Mouse (Mus musculus) hindbrain, embryonic 10.5 days (tissue): ENCODE measurements around the gene Serpinb9. TPM values are rescaled to one million over a fixed set of nuclear protein-coding genes. Genes with fewer than 3 reads are reported as not detected.
"Not testable (repeated sequence)": the region's sequence is repeated elsewhere in the genome, so short reads cannot be mapped to it uniquely, and the experiment has no call there.

Experiments
- DNase-seq: peaks from one replicate; pipeline ENCODE4 v3.0.0-alpha.2; 2017; ENCODE audit warnings: low spot score
- H3K27ac ChIP-seq: fragments of 300-500 bp; sonication (generic); 2 replicates; pipeline ENCODE4 v1.5.1; 2016; ENCODE audit warnings: mild to moderate bottlenecking, moderate library complexity
- H3K27me3 ChIP-seq: fragments of 300-500 bp; sonication (generic); 2 replicates; pipeline ENCODE4 v1.6.1; 2016; ENCODE audit warnings: mild to moderate bottlenecking; ENCODE audit not compliant: poor library complexity, insufficient read depth, severe bottlenecking
- H3K36me3 ChIP-seq: fragments of 300-500 bp; sonication (generic); 2 replicates; pipeline ENCODE4 v1.6.1; 2016; ENCODE audit warnings: mild to moderate bottlenecking, moderate library complexity
- H3K4me1 ChIP-seq: fragments of 300-500 bp; sonication (generic); replicated peaks from 2 replicates; pipeline ENCODE4 v1.6.1; 2016; ENCODE audit warnings: mild to moderate bottlenecking
- H3K4me3 ChIP-seq: fragments of 300-500 bp; sonication (generic); 2 replicates; pipeline ENCODE4 v1.5.1; 2016; ENCODE audit warnings: mild to moderate bottlenecking, moderate library complexity
- H3K9me3 ChIP-seq: fragments of 300-500 bp; sonication (generic); 2 replicates; pipeline ENCODE4 v1.6.1; 2016; ENCODE audit warnings: mild to moderate bottlenecking, moderate library complexity
- WGBS: fragments of 180-500 bp; shearing (Covaris S2); methylation state at CpG from one replicate; pipeline ENCODE4 v1.1.7; 2016; 5-methylcytosine and 5-hydroxymethylcytosine counted together
- polyA plus RNA-seq: library from polyadenylated mRNA; unstranded; fragments of >200 nt; fragmentation: Nextera tagmentation; extraction: Ambion mirVana; gene quantifications from 2 replicates; pipeline ENCODE4 v1.2.1, GENCODE M21; 2016

Serpinb9 gene
- polyA plus RNA-seq: 0.75 and 0.84 TPM in 2 replicates

GRCm38 (mm10) chr13:33002950-33003349, at the start of gene Serpinb9:
TSS of gene Serpinb9 (plus strand) at chr13:33003250.
- Histone ChIP-seq H3K27me3 (no peaks in the 10 kb centered on the region), H3K36me3 (no peaks in the 10 kb centered on the region), H3K4me3 (peak within 1 kb of the TSS; percentile 42), H3K27ac (peak within 1 kb of the TSS; percentile 72; the same call in 1 of the 2 replicates), H3K4me1 (peaks cover 16% of the 10 kb centered on the region), H3K9me3 (no peaks in the 10 kb centered on the region)
- no peak for DNase-seq
- 65% methylated on average over 3 of the region's 3 CpGs for WGBS

GRCm38 (mm10) chr13:32956537-32956936, 46.5 kb upstream of the Serpinb9 start:
- H3K4me1 ChIP-seq: no peaks in the 10 kb centered on the region
- no peak overlapping the region for H3K4me3 ChIP-seq
- no peaks in the 10 kb centered on the region for H3K27me3 ChIP-seq
- H3K36me3 ChIP-seq: no peaks in the 10 kb centered on the region
- H3K27ac ChIP-seq: no peak overlapping the region
- WGBS: 77% methylated on average over 4 of the region's 4 CpGs
- no peak for DNase-seq
- H3K9me3 ChIP-seq: 0 out of 2 replicates have a peak, but pooled peaks cover 5% of the 10 kb centered on the region

GRCm38 (mm10) chr13:32957917-32958316, 45.1 kb upstream of the Serpinb9 start:
- no peaks in the 10 kb centered on the region for H3K27me3 ChIP-seq
- H3K27ac ChIP-seq: no peak overlapping the region
- H3K4me3 ChIP-seq: no peak overlapping the region
- no peak for DNase-seq
- 85% methylated on average over 4 of the region's 4 CpGs for WGBS
- 0 out of 2 replicates have a peak, but pooled peaks cover 5% of the 10 kb centered on the region for H3K9me3 ChIP-seq
- H3K36me3 ChIP-seq: no peaks in the 10 kb centered on the region
- H3K4me1 ChIP-seq: no peaks in the 10 kb centered on the region

DNA sequence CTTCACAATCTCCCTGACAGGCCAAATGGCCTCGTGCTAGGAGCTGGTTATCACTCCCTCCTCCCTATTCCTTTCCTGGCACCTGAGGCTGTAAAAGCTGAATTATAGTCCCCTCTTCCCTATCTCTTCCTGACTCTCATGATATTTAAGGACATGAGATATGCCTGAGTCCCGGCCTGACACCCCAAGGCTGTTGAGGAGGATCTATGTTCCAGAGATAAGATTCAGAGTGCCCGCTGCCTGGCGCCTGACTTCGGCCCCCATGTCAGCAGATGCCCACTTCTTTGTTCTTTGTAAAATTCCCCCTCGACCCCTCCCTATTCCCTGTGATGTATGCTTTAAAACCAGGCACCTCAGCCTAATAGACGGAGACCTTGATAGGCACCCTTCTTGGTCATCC, 44.5 kb upstream of the Serpinb9 start:
- WGBS: 89% methylated on average over 7 of the region's 7 CpGs
- DNase-seq, H3K4me1 ChIP-seq: not testable (repeated sequence)

DNA sequence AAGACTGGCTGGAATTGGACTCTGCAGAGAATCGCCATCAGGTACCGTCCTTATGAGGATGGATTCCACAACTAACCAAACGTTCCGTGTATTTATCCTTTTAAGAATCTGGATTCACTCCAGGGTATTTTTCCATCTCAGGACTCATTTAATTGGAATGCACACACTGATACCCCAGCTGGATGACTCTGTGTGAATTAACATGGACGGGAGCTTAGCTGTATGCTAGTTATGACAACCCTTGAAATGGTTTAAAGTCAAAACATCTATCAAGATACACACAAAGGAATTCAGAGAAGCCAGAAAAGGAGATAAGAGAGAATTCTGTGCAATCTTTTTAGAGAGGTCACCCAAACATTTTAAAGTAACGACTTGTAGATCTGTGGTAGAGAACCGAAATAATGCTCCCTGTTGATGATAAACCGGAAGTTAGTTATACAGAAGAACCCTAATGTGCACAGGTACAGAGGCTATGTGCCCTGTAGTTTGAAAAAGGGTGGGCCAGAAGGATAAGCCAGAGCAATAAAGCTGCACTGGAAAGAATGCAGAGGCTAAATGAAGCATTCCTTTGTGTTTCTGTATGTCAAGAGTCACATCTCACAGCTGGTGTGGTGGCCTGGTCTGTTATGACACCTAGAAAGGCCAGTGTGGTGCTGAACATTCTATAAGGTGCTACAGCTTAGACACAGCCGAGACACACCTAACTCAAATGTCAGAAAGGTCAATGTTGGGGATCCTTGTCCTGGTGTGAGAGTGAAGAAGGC, 38.9 kb upstream of the Serpinb9 start:
- no peaks in the 10 kb centered on the region for H3K36me3 ChIP-seq
- no peak overlapping the region for H3K27ac ChIP-seq
- WGBS: 90% methylated on average over 9 of the region's 9 CpGs
- DNase-seq: no peak
- no peak overlapping the region for H3K4me3 ChIP-seq
- peaks cover 6% of the 10 kb centered on the region for H3K4me1 ChIP-seq
- no peaks in the 10 kb centered on the region for H3K27me3 ChIP-seq
- H3K9me3 ChIP-seq: no peaks in the 10 kb centered on the region

More for the DNA sequence above, 44.5 kb upstream of the Serpinb9 start:
- H3K4me3 ChIP-seq, H3K27ac ChIP-seq, H3K27me3 ChIP-seq, H3K9me3 ChIP-seq, H3K36me3 ChIP-seq: not testable (repeated sequence)

GRCm38 (mm10) chr13:32964989-32965811, 37.9 kb upstream of the Serpinb9 start, which contains the start of gene Serpinb6b:
TSS of gene Serpinb6b (plus strand) at chr13:32965209.
- Histone ChIP-seq H3K9me3 (no peaks in the 10 kb centered on the region), H3K4me3 (peak within 1 kb of the TSS; percentile 34), H3K4me1 (peaks cover 6% of the 10 kb centered on the region), H3K36me3 (no peaks in the 10 kb centered on the region), H3K27me3 (no peaks in the 10 kb centered on the region), H3K27ac (peak within 1 kb of the TSS; percentile 24; the same call in 1 of the 2 replicates)
- peak; percentile 30 for DNase-seq
- 40% methylated on average over 16 of the region's 16 CpGs for WGBS

DNA sequence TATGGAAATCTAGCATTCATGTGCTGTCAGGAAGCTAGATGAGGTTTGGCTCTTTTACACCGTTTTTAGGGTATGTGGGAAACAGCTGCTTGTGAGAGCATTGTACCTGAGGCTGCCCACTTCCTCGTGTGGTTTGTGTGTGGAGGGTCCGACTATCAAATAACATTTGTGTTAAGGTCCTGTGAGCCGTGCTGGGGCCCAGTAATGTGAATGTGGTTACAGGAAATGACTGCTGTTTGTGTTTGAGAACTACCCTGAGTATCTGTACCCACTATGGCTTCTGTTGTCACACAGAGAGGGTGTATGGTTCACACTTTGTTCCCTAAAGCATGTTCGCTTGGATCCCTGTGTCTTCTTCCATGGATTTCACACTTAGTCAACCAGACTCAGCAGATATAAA, 36.9 kb upstream of the Serpinb9 start:
- Histone ChIP-seq H3K27ac (no peak overlapping the region), H3K9me3 (no peaks in the 10 kb centered on the region), H3K4me3 (no peak overlapping the region), H3K27me3 (no peaks in the 10 kb centered on the region), H3K4me1 (peaks cover 6% of the 10 kb centered on the region), H3K36me3 (no peaks in the 10 kb centered on the region)
- no peak for DNase-seq
- WGBS: 78% methylated on average over 5 of the region's 5 CpGs

DNA sequence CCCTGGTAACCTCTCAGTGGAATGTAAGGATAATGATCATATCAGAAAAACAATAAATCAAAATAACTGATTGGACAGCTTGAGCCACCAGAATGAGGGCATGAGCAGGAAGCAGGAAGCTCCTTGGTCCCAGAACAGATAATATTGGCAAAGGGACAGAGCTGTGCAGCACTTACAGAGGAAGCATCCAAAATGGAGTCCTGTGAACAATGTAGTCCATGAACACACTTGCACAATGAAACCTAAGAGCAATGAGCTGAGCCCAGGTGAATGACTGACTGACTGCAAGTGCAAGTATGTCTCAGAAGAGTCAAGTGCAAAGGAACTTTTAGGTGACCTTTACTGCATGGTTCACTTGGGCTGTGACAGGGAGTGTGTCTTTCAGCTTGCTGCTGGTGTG, 35.8 kb upstream of the Serpinb9 start:
- DNase-seq: no peak
- no peak overlapping the region for H3K4me3 ChIP-seq
- H3K27me3 ChIP-seq: no peaks in the 10 kb centered on the region
- H3K4me1 ChIP-seq: peaks cover 6% of the 10 kb centered on the region
- H3K36me3 ChIP-seq: no peaks in the 10 kb centered on the region
- no peaks in the 10 kb centered on the region for H3K9me3 ChIP-seq
- no peak overlapping the region for H3K27ac ChIP-seq

DNA sequence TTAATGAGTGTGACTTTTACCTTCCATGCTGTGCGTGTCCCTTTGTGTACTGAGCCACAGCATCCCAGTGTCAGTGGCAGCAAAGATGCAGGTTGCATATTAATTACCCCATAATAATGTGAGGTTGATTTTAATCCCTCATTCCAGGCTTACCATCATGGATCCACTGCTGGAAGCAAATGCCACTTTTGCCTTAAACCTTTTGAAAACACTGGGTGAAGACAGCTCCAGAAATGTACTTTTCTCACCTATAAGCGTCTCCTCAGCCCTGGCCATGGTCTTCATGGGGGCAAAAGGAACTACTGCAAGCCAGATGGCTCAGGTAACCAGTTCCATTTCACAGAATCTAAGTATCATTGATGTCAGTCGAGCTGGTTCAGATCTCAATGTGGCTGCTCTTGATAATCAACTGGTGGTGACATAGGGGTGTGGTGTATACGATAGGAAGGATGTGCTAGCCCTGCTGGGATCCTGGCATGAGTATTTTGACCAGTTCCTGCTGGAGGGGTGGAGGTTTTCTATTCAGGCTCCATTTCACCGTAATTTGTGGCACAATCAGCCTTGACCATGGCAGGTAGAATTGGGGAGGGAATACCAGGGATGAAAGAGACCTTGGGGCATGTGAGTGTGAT, 34.6 kb upstream of the Serpinb9 start:
- no peak overlapping the region for H3K4me3 ChIP-seq
- DNase-seq: no peak
- H3K27me3 ChIP-seq: no peaks in the 10 kb centered on the region
- WGBS: 77% methylated on average over 5 of the region's 5 CpGs
- H3K27ac ChIP-seq: no peak overlapping the region
- peaks cover 6% of the 10 kb centered on the region for H3K4me1 ChIP-seq
- no peaks in the 10 kb centered on the region for H3K36me3 ChIP-seq
- no peaks in the 10 kb centered on the region for H3K9me3 ChIP-seq

- no peak overlapping the region for H3K4me3 ChIP-seq
- H3K36me3 ChIP-seq: no peaks in the 10 kb centered on the region
- H3K27ac ChIP-seq: no peak overlapping the region
- WGBS: 77% methylated on average over 4 of the region's 4 CpGs
- H3K9me3 ChIP-seq: no peaks in the 10 kb centered on the region
- no peak for DNase-seq
- peaks cover 6% of the 10 kb centered on the region for H3K4me1 ChIP-seq
- no peaks in the 10 kb centered on the region for H3K27me3 ChIP-seq
Measured at GRCm38 (mm10) chr13:32968996-32969640, 33.9 kb upstream of the Serpinb9 start.

DNA sequence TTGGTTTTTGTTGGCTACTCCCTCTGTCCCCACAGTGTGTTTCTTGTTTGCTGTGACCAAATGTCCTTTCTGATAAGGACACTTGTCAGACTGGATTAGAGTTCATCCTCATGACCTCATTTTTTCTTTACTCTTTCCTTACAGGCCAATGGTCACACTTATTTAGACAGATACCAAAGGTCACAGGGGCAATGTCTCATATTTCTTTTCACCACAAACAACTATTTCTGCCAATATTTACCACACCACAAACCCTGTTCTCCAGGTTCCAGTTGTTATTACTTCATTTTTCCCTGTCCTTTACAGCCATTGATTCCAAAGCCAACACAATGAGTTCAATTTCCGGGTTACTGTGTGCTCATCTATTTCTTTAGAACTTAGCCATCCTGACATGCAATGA, 33.4 kb upstream of the Serpinb9 start:
- Histone ChIP-seq H3K4me1 (peaks cover 6% of the 10 kb centered on the region), H3K9me3 (no peaks in the 10 kb centered on the region), H3K27me3 (no peaks in the 10 kb centered on the region), H3K27ac (no peak overlapping the region), H3K36me3 (no peaks in the 10 kb centered on the region), H3K4me3 (no peak overlapping the region)
- no peak for DNase-seq
- WGBS: 79% methylated on average over 1 of the region's 1 CpGs

- H3K27ac ChIP-seq: no peak overlapping the region
- H3K9me3 ChIP-seq: no peaks in the 10 kb centered on the region
- DNase-seq: no peak
- no peaks in the 10 kb centered on the region for H3K27me3 ChIP-seq
- no peaks in the 10 kb centered on the region for H3K4me1 ChIP-seq
- 89% methylated on average over 3 of the region's 3 CpGs for WGBS
- no peaks in the 10 kb centered on the region for H3K36me3 ChIP-seq
- no peak overlapping the region for H3K4me3 ChIP-seq
Measured at GRCm38 (mm10) chr13:32970776-32971175, 32.3 kb upstream of the Serpinb9 start.
